Mouse (Mus musculus): ENCODE data around the gene Faf1.

The Faf1 gene

DNA sequence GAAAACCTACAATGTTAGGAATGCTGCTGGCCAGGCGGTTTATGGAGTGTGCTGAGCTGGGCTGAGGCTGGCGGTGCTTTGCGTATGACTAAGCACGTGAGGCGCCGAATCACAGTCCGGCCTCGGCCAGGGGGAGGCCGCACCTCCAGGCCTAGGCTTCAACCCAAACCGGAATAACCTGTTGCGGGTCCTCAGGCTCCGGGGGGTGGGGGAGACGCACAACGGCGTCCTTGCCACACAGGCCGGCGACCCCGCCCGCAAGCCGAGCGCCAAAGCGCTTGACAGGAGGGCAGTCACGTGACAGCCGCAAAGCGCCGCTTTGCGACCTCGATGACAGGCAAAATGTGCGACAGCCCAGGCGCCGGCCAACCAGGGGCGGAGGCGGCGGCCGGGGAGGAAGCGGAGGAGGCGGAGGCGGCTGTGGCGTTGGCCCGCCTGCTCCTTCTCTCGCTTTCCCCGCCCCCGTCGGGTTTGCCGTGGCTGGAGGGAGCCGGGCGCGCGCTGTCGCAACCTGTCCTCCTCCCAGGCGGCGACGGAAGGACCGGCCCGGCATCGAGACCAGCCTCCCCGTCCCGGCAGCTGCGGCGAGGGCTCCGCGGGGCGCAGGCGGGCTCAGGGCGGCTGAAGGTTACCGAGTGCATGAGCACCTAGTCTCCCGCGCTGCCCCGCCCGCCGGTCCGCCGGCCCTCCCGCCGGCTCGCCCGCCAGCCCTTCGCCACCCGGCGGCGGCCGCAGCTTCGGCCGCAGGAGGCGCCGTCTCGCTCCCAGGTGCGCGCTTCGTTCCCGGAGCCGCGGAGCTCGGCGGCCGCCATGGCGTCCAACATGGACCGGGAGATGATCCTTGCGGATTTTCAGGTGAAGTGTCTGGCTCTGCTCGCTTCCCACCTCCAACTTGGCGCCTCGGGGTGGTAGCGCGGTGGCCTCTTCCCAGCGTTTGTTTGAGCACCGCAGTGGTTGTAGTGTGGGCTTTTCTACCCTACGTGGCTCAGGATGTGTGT is at the start of gene Faf1:
Faf1 (plus strand) TSS at position 371 of the 998 bp plus-strand sequence.
- DNase-seq: peak; percentile 99

DNA sequence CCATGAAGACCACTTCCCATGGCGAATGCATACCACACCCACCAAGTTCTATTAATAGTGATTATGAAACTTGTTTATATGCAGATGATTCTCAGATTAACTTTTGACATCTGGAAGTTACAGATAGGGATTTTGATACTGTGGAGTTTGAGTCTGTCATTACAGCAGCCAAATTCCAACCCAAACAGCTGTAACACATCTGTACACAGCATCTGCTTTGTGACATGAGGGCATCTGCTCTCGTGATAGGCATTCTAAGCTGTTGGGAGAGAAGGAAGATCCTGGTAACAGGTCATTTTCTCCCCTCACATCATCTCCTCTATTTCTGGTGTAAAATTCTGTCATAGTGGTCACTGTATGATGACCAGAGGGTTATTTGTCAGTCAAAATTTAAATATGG is 46.2 kb upstream of the Faf1 start:
- DNase-seq: no peak

DNA sequence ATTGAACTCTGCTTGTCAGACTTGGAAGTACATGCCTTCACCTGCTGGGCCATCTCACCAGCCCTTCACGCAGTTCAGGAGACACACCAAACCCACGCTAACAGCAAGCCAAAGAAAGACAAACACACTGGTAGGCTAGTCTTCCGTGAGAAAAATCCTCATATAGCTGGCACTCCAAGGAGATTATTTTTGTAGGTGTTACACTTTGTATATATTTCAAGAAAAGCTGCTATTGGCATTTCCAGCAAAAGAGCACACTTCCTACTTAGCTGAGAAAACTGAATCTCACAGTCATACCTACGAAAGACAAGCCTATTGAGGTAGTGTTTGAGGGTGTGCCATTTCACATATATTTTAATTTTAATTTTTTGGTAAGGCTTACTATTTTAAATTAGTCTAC is 45.4 kb upstream of the Faf1 start:
- no peak for DNase-seq

DNA sequence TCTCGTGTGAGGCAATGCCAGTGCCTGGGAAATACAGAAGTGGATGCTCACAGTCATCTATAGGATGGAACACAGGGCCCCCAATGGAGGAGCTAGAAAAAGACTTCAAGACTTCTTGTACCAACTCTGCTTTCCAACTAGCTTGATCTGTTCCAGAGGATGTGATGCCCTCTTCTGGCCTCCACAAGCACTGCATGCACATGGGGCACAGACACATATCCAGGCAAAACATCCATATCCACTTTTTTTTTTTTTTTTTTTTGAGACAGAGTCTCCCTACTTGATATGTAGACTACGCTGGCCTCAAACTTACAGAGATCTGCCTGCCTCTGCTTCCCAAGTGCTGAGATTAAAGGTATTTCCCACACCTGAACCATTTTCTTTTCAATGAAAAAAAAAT is 41.4 kb upstream of the Faf1 start:
- DNase-seq: no peak

DNA sequence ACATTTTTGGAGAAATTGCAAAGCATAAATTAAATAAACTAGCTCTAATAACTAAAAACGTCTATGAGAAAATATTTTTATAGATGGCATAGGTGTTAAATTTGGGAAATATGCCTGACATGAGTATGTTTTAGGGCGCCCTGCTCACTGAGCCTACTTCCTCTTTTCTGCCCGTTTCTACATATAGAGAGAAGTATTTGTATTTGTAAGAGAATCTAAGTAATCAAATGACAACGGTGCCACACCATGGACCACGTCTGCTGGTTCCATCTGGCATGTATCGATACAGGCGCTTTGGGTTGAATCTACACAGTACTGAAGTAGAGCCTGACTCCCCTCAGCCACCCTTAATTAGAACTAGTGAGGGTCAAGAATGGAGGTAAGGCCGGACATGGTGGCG is 37.0 kb upstream of the Faf1 start:
- no peak for DNase-seq

DNA sequence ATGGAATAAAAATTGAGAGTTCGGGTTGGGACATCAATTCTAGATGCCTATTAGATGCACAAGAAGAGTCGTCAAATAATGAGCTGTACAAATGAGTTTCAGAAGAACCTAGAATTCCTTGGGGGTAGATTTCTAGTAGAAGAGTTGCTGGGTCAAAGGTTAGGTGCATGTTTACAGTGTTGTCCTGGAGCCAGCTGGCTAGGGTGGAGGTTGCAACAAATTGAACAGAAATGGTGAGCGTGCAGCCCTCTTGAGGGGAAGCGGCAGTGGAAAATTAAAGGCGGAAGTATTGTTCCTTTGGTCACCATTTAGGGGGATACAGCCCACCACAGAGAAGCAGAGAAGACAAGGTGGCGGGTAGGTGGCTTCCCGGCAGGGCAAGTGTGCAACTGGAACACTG is 36.2 kb upstream of the Faf1 start:
- DNase-seq: no peak

DNA sequence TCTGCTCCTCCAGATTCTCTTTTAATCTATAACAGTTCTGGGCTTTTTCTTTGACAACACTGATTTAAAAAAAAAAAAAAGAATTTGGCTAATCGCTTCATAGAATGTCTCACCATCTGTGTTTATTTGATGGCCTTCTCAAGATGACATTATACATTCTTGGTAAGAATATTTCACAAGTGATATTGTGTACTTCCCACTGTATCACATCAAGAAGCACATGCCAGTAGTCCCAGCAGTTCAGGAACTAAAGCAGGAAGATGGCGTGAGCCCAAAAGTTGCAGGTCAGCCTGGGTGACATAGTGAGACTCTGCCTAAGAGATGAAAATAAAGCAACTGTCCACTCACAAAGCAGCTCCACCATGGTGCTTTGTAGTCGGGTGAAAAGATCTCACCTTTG is 34.9 kb upstream of the Faf1 start:
- DNase-seq: no peak

DNA sequence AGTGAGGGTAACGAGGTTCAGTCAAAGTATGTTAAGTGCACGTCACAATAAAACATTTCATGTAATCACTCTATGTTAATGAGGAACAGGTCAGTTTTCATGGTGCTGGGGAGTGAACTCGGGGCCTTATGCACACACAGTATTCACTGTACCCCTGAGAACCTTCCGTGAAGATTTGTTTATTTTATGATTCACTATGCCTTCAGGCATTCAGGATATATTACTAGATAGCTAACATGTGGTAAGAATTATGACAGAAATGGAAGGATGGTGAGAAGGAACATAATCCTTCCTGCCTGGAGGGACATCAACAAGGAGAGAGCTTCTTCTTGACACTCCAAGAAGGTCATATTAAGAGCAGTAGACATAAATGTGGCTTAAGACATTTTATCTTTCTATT is 29.1 kb upstream of the Faf1 start:
- no peak for DNase-seq

DNA sequence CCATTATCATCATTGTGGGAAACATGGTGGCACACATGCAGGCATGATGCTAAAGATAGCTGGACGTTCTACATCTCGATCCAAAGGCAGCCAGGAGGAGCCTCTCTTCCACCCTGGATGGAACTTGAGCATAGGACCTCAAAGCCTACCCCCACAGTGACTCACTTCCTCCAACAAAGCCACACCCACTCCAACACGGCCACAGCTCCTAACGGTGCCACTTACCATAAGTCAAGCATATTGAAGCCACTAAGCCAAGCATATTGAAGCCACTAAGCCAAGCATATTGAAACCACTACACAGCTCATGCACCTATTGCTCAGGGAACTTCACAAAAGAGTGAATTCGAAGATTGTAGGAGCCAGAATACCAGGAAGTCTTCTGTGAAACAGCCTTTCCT is 27.1 kb upstream of the Faf1 start:
- DNase-seq: no peak

DNA sequence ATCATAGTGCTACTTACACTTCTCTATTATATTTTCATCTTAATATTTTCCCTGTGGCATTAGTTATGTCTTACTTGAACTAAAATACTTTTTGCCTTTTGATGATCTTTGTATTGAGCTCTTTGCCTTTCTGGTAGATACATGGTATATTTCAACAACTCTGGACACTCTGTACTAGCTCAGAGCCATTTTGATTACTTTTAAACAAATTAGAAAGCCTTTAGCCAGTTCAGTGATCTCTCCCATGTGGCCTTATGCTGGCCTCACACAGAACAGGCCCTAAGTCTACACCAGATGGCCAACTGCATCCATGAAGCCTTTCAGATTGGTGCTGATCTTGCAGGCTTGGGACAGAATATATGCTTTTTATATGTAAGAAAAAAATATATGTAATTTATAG is 23.1 kb upstream of the Faf1 start:
- no peak for DNase-seq

DNA sequence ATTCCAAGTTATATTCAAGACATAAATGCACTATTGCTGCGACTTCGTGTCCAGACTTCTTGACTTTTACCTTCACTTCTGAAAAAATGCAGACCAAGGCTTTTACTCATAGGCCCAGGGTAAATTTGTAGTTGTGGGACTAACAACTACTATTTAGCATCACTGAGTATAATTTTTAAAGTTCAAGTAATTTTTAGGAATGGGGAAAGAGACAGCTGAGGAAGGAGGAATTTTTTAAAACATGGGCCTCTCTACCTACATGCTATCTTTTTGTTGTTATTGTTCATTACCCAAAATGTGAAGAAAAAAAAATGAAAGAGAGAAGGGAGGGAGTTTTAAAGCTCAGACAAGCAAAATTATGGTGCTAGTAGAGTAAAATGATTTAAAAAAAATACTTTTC is 21.7 kb upstream of the Faf1 start:
- no peak for DNase-seq

DNA sequence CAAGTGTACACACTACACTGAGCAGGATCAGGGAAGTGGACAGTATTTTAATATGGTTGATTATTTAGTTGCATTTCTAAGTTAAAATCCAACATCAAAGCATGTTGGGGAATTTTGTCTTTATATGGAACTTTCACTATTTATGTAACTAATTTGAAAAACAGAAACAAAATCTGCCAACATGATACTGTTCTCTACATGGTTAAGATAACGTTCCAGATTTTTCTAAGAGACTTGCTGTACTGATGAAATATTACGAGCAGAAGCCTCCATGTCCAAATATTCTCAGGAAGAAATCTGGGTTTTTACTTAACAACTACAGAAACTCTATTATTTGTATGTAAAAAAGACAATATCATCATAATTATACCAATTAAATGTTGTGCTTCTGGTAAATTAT is 20.6 kb upstream of the Faf1 start:
- DNase-seq: no peak

DNA sequence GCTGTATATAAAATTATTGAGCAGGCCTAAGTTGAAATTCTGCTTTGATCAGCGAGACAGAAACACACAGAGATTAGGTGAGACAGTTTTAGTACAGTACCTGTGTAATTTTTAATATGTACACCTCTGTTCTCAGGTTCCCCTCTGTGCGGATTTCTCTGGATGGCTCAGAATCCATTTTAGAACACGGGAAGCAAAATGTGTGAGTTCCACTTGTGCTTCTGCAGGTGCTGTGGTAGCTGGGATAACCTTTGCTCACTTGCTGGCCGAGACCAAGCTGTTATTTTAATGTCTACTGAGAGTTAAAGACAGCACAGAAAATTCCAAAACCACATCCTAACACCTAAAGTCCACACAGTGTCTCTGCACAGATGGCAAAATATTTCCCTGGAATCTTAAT is 20.1 kb upstream of the Faf1 start:
- no peak for DNase-seq

DNA sequence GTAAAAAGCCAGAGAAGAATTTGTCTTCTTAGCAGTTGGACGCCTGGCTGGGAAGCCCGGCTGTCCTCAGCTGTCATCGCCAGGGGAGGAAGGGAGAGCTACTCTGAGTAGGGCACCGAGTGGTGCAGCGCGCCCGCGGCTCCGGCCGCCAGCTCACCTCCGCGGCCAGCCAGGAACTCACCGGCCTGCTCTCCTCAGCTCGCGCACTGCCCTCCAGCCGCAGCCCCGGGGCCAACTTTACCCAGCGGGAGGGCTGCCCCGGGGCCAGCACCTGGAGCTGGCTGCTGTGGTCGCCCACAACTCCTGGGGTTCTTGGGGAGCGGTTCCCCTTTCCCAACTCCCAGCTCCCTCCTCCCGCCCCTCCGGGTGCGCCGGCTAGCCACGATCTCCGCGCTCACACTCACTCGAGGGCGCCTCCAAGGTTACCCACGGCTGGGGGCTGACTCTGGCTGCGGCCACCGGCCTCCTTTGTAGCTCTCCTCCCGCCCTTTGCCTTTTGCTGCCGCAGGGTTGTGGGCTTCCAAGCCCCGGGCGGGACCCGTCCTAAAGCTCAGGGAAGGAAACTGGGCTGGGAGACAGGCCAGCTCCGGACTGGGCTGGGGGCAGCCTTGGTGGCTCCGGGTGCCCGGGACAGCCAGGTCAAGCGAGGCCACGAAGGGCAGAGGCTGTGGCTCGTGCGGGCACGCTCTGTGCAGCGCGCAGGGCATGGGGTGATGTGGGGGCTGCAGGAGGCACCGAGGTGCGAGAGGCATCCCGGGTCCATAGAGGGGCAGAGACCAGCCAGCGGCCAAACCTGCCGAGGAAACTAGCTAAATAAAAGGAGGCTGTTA is 19.2 kb upstream of the Faf1 start:
- peak; percentile 67 to 68 for DNase-seq

DNA sequence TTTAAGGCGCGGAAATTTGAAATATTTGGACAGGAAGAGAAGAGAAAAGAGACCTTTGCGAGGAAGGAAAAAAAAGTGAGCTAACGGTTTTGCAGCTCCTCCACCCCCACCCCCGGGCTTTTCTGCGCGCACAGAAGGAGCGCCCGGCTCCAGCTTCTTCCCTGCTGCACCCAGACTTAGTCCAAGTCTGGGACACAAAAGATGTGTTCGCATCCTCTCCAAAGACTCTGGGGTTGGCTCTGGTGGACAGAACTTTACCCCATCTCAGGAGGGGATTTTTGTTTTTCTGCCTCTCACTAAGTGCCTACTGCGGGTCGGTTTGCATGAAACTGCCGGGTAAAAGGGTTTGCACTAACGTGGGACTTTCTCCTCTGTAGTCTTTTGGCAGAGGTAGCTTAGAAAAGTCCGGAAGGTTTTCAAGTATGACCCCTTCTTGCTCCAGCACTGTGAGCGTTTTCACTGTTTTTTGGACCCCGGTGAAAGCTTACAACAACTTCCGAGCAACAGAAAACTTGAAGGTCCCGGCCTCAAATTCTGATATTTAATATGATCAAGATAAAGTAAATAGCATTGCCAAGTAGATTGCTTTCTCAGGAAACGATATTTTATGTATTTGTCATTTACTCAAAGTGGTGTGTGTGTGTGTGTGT is 18.4 kb upstream of the Faf1 start:
- DNase-seq: peak in 1 of 2 experiments; percentile 27

DNA sequence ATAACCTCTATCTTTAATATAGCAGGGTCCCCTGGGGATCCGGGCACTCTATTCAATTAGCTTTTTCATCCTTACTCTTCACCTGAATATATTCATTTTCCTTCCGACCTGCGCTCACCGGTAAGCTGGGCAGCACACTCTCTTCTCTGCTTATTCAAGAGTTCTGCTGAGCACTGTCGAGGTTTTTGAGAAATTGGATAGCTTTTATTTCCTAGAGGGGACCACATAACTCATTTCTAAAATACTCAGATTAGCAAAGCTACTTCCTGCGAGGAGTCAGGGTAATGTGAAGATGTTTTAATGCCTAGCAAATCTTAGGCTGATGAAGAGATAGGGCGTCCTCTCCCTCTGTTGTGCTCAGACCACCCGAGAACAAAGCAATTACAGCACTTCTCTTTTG is 17.6 kb upstream of the Faf1 start:
- DNase-seq: no peak

DNA sequence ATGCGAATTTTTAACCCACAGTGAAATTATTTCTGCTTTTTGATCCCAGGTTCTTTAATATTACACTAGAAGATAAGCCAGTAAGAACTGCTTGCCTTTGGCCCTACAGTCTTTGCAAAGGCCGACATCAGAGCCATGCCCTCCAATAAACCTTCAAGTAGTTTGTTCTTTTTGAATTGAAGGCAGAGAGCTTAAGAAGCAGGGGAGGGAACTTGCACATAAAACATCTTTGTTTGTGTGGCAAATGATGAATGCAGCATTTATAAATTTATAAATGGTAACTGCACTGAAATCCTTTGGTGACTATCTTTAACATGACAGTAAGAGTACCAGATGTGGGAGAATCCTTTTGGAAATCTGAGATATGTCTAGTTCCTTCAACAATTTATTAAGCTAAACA is 16.8 kb upstream of the Faf1 start:
- DNase-seq: no peak

DNA sequence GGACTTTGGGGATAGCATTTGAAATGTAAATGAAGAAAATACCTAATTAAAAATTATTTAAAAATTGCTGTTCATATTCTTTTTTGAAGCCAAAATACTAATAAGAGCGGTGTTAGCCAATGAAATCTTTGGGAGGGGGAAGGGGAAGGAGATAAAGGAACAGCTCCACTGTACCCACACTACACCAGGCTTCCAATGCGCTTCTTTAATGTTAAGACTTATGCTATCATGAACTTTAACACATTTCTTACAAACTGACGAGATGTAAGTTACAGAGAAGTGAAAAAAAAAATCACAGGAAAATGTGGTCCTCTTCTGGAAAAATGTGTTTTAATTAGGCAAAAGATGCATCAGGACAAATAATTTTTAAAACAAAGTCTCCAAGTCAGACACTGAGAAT is 15.8 kb upstream of the Faf1 start:
- no peak for DNase-seq

DNA sequence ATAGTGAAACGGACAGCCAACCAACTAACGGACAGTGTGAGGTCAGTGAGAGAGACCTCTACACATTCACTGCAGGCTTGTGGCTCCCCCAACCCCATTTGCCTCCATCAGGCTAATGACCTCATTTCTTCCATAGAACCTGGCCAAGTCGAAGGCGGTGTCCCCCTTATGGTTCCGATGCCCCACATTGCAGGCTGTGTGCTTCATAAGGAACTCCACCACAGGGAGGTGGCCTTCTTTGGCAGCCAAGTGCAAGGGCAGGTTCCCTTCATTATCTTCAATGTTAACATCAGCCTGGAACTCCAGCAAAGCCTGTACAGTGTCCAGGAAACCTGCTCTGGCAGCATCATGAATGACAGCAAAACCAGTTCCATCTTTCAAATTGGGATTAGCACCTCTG is 15.2 kb upstream of the Faf1 start:
- DNase-seq: no peak

DNA sequence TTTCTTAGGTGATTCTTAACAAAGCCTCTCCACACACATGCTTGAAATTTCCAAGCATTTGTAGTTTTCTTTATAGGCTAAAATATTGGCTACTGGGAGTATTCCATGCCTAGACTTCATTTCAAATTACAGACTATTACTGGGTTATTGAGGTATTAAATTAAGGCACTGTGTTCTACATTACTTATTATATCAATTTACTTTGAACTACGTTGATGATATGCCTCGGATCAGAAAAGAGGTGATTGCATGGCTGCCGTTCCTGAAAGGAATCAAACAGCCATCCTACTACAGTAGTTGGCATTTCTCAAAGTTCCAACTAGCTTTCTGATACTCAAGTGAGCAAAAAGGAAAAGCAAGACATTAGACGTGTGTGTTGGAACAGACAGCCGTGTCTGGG is 14.1 kb upstream of the Faf1 start:
- no peak for DNase-seq

DNA sequence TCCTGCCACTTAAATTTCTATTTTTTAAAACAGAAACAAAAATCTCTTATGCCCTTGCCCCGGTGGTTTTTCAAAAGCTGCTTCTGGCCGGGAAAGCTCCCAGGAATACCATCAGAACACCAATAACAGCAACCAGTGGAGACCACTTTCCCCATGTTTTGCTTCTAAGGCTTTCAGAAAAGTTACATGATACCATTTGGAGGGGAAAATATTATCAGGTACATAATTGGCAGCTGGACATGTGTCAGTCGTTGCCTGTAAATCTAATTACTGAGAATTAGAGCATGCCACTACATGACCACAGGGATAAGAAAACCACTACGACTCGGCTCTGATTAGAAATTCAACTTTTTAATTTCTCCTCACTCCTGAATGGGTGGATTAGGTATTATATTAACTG is 12.3 kb upstream of the Faf1 start:
- no peak for DNase-seq

DNA sequence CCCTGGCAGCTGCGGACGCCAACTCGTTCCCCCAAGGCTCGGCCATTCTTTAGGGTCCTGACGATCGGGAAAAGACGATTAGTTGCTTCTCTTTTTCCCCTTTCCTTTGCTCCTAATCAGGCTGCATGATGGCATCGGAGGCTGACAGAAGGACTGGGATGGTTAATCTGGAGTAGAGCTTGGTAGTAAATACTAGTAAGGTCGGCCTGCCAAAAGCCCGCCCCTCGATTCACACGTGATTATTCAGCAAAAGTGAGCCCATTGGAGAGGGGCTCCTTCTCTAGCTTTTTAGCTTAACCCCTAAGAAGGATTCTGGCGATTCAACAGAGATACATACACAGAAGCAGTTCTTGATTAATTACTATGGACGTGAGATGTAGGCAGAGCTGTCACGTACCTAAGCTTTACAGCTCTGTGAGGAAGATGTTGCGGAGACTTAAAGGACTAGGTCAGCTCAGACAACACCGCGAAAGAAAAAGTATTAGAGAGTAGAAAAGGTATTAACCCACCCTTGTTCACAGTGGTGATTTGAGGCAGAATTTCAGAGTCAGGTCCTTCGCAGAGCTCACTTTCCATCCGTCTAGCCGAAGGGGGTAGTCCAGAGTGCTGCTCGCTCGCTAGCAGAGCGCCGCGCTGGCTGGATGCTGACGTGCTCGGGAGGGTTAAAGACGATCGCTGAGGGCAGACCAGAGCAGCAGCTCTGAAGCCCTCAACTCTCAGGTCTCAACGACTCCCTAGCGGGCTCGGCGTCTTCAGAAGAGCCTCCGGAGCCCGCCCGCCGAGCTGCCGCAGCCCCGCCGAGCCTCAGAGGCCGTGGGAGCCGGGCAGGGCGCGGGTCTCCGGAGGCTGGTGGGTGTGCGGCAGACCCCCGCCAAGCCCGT is 11.0 kb upstream of the Faf1 start:
- DNase-seq: peak; percentile 47 to 58

Measured in cerebellum, postnatal 25 days (tissue).